Mouse (Mus musculus): Measurements from ENCODE around the gene Hpcal4. TPM values are rescaled to one million over a fixed set of nuclear protein-coding genes. Genes with fewer than 3 reads are reported as not detected.

Hpcal4 gene
- total RNA-seq, 2 experiments from 2014 or later, result 350 to 371 TPM

- intact Hi-C loops (cut with DNase I), result no loop called here
- DNase-seq (ENCODE audit: low spot score in 2 of 2), result no peak
These were observed 50.6 kb downstream of the Hpcal4 start, which contains the start of gene Heyl for GRCm38 (mm10) chr4:123233492-123234084. Gene Heyl (plus strand): TSS chr4:123233556.

DNA sequence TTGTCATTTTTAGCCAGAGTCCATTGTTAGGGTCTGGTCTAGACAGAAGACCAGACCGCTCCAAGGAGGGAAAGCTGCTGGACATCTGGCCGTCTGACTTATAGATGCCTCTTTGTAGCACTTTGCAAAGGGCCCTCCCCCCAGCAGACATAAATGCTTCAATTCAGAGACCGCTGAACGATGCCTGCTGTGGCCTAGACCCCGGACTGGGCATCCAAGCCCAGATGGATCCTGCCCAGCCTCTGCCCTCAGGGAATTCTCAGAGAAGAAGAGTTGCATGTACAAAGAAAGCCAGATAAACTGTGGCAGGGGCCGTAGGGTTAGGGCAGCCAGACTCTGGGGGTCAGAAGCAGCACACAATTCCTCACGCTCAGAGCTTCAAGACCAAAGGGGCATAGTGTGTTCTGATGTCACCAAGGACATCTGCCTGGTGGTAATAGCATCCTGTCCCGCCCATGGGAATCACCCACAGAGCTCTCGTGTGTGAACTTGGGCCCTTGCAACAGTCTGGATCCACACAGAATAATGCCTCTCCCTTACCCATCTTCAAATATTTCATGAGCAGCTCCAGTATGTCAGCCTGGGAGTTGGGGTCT is 52.9 kb downstream of the Hpcal4 start:
- intact Hi-C loops (cut with DNase I), result no loop called here

GRCm38 (mm10) chr4:123236431-123237031 is 53.5 kb downstream of the Hpcal4 start:
- DNase-seq (ENCODE audit: low spot score in 2 of 2), result no peak
- intact Hi-C loops (cut with DNase I), result no loop called here

More for the DNA sequence above, 52.9 kb downstream of the Hpcal4 start:
- DNase-seq (ENCODE audit: low spot score in 2 of 2), result no peak

GRCm38 (mm10) chr4:123237386-123238266 is 54.6 kb downstream of the Hpcal4 start:
- no peak for DNase-seq (ENCODE audit: low spot score in 2 of 2)
- intact Hi-C loops (cut with DNase I), result no loop called here

DNA sequence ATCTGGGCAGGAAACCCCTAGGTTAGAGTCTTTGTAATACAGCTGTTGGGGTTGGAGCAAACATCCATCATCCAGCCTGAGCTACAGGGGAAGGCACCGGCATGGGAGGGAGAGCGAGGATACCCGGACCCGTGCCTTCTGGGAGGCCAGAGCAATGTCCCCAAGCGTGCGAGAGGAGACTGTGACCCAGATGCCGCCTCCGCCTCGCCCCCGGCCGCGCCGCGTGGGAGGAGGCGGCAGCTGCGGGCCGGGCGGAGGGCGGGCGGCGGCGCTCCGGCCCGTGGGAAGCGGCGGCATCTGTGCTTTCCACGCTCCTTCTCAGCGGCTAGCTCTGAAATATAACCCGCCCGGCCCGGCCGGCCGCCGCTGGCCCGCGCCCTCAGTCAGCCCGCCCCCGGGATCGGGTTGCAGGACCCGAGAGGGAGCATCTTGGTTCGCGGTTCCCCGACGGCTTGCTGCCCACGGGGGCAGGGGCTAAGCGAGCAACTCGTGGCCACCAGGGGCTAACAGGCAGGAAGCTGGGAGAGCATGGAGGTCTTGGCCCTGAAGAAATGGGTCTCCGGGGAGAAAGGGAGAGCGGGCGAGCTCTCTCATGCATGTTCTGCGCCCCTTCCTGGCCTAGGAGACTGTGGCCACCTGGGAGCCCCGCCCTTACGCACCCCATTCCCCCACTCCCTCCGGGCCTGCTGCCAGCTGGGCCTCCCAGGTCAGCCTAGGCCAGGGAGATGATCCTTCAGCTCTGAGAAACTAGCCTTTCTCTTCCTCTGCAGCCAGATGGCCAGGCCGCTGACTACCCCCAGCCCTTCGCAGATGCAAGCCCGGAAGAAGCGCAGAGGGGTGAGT is 56.6 kb downstream of the Hpcal4 start:
- no peak for DNase-seq (ENCODE audit: low spot score in 2 of 2)
- intact Hi-C loops (cut with DNase I), result no loop called here

Other genes starting within 250 kb of the Hpcal4 start
- gene Mfsd2a, start 222.0 kb upstream of the Hpcal4 start, total RNA-seq (2021), result 10 to 100 TPM; 57.2 to 63.3 TPM
- gene Mycl, start 187.6 kb upstream of the Hpcal4 start, total RNA-seq (2021), result 10 to 100 TPM; 20.6 to 23.4 TPM
- 10 to 100 TPM; 22.8 to 22.9 TPM for gene Trit1, start 166.6 kb upstream of the Hpcal4 start, total RNA-seq (2021)
- under 1 TPM; 0.24 to 0.40 TPM for gene Bmp8b, start 78.1 kb upstream of the Hpcal4 start, total RNA-seq (2021)
- under 1 TPM in 1 of 2 experiments, not detected in 1; 0.30 TPM for gene Oxct2b, start 67.0 kb upstream of the Hpcal4 start, total RNA-seq (2021)
- 10 to 100 TPM; 20.7 to 22.6 TPM for gene Ppie, start 43.3 kb upstream of the Hpcal4 start, total RNA-seq (2021)
- gene Nt5c1a, start 18.3 kb downstream of the Hpcal4 start, total RNA-seq (2021), result 10 to 100 TPM; 10.1 to 11.0 TPM
- 1 to 10 TPM; 6.4 to 7.1 TPM for gene Heyl, start 50.3 kb downstream of the Hpcal4 start, total RNA-seq (2021)
- gene Pabpc4, start 79.1 kb downstream of the Hpcal4 start, total RNA-seq (2021), result 10 to 100 TPM; 37.2 to 39.2 TPM
- gene Oxct2a, start 140.4 kb downstream of the Hpcal4 start, total RNA-seq (2021), result not detected
- gene Bmp8a, start 160.0 kb downstream of the Hpcal4 start, total RNA-seq (2021), result under 1 TPM; 0.24 to 0.30 TPM